ENCODE assay signal across 11 mouse cellular contexts in the genomic region with DNA sequence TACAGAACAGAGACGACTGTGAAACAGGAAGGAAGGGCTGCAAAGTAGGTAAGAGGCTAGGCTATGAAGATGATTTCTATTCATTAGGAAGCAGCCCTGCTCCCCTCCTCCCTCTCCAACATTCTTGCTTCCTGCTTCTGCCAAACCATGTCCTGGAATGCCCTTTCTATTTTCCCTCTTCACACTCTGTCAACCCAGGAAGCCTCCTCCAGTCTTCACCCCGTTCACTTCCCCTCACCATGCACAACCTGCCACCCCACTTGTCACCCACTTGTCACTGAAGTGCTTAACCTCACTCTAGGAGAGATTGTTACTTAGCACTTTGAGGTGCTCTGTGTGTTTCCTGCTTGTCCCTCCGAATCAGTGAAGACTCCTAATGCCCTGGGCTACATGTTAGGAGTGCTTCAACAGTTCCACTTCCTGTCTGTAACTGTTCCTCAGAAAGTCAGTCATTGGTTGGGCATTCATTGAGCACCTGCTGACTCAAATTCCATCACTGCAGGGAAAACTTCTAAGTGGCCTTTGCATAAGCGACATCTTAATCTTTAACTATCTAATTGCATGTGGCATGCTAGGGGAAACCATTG.
DNase-seq lines count a peak whose midpoint lies in the region; ATAC-seq and TF ChIP-seq lines count a peak whose summit lies in the region.
"Had no signal": no experiment of that assay in that cellular context is flagged by ENCODE, and none has a peak within 500 bp of the region (broad histone marks: within the 10 kb centered on the region; RNA-seq: fewer than 3 reads in every experiment).

No protein-coding gene starts in this region.

- H3K27ac ChIP-seq in heart, postnatal 0 days (ENCODE audit: low read depth) = no peak overlapping the region
- no peak overlapping the region for H3K27ac ChIP-seq in heart, embryonic 10.5 days
- H3K27ac ChIP-seq in hindbrain, embryonic 14.5 days = no peak overlapping the region
- H3K27ac ChIP-seq: gastrocnemius, adult 2 months; hindbrain, embryonic 12.5 days; limb, embryonic 15.5 days had no signal

- no peak for TF ChIP-seq EP300 in heart, postnatal 0 days (IDR thresholded peaks at IDR 0.05; ENCODE audit: low read depth)

- ATAC-seq in heart, postnatal 0 days (ENCODE audit: insufficient read depth, low read depth) = peak; percentile 30
- ATAC-seq in inflammation-experienced regulatory T-cells, adult 6 months = peak; percentile 67
- ATAC-seq in hindbrain, embryonic 14.5 days (ENCODE audit: low FRiP score) = no peak

- H3K27me3 ChIP-seq in heart, postnatal 0 days (ENCODE audit: control insufficient read depth, insufficient read depth, low read length) = no peaks in the 10 kb centered on the region
- H3K27me3 ChIP-seq in heart, embryonic 10.5 days (ENCODE audit: insufficient read depth, poor library complexity, severe bottlenecking) = peaks cover 19% of the 10 kb centered on the region; the same call in 1 of the 2 replicates
- no peaks in the 10 kb centered on the region for H3K27me3 ChIP-seq in hindbrain, embryonic 14.5 days (ENCODE audit: control insufficient read depth, insufficient read depth, low read length)
- H3K27me3 ChIP-seq: hindbrain, embryonic 12.5 days; limb, embryonic 15.5 days had no signal

- H3K36me3 ChIP-seq in heart, postnatal 0 days (replicated peaks; ENCODE audit: control insufficient read depth, insufficient read depth, low read length) = no peaks in the 10 kb centered on the region
- H3K36me3 ChIP-seq in heart, embryonic 10.5 days = no peaks in the 10 kb centered on the region
- H3K36me3 ChIP-seq in hindbrain, embryonic 14.5 days (replicated peaks; ENCODE audit: control insufficient read depth, insufficient read depth) = no peaks in the 10 kb centered on the region
- H3K36me3 ChIP-seq: hindbrain, embryonic 12.5 days; limb, embryonic 15.5 days had no signal

- no peak overlapping the region for H3K4me3 ChIP-seq in heart, postnatal 0 days (ENCODE audit: low read depth, low read length)
- no peak overlapping the region for H3K4me3 ChIP-seq in heart, embryonic 10.5 days
- no peak overlapping the region for H3K4me3 ChIP-seq in hindbrain, embryonic 14.5 days (replicated peaks; ENCODE audit: low read length)
- H3K4me3 ChIP-seq: gastrocnemius, adult 2 months; hindbrain, embryonic 12.5 days; limb, embryonic 15.5 days had no signal

- 0 out of 2 replicates have a peak, but pooled peaks cover 5% of the 10 kb centered on the region for H3K4me1 ChIP-seq in heart, postnatal 0 days (ENCODE audit: control insufficient read depth, insufficient read depth)
- no peaks in the 10 kb centered on the region for H3K4me1 ChIP-seq in heart, embryonic 10.5 days
- no peaks in the 10 kb centered on the region for H3K4me1 ChIP-seq in hindbrain, embryonic 14.5 days (replicated peaks; ENCODE audit: control insufficient read depth, insufficient read depth, low read length)
- H3K4me1 ChIP-seq: hindbrain, embryonic 12.5 days; limb, embryonic 15.5 days had no signal

- H3K4me2 ChIP-seq in heart, postnatal 0 days (ENCODE audit: low read depth, low read length) = no peak overlapping the region
- no peak overlapping the region for H3K4me2 ChIP-seq in hindbrain, embryonic 14.5 days (replicated peaks)
- H3K4me2 ChIP-seq: hindbrain, embryonic 12.5 days; limb, embryonic 15.5 days had no signal

- TF ChIP-seq CTCF in heart, postnatal 0 days (IDR thresholded peaks at IDR 0.05; ENCODE audit: low read depth) = no peak

- H3K9me3 ChIP-seq in heart, postnatal 0 days (replicated peaks; ENCODE audit: control insufficient read depth, low read length) = no peaks in the 10 kb centered on the region
- no peaks in the 10 kb centered on the region for H3K9me3 ChIP-seq in heart, embryonic 10.5 days
- no peaks in the 10 kb centered on the region for H3K9me3 ChIP-seq in hindbrain, embryonic 14.5 days (ENCODE audit: control insufficient read depth, low read length)
- H3K9me3 ChIP-seq: hindbrain, embryonic 12.5 days; limb, embryonic 15.5 days had no signal

- no peak for DNase-seq in heart, postnatal 0 days (ENCODE audit: low spot score)
- no peak for DNase-seq in heart, embryonic 10.5 days (ENCODE audit: low spot score)
- peak; percentile 15 for DNase-seq in T-cell, adult 2 months (ENCODE audit: low spot score)
- peak; percentile 72 for DNase-seq in lung, postnatal 25 days (ENCODE audit: low spot score)
- no peak for DNase-seq in left cerebral cortex, postnatal 36 days (ENCODE audit: low spot score in 2 of 2)
- no peak for DNase-seq in left cerebral cortex, adult 18-20 months (ENCODE audit: low spot score in 2 of 2)
- no peak for DNase-seq in hindbrain, embryonic 14.5 days (ENCODE audit: low spot score)
- DNase-seq: gastrocnemius, adult 2 months had no signal

- intact Hi-C loops in left cerebral cortex, postnatal 36 days (cut with DNase I) = no loop called here

- WGBS in heart, postnatal 0 days = 25% methylated on average over 4 of the region's 4 CpGs
- WGBS in heart, embryonic 10.5 days = 36% methylated on average over 4 of the region's 4 CpGs
- WGBS in hindbrain, embryonic 14.5 days = 77% methylated on average over 4 of the region's 4 CpGs

- H3K9ac ChIP-seq in heart, postnatal 0 days (replicated peaks; ENCODE audit: low read depth, low read length) = no peak overlapping the region
- H3K9ac ChIP-seq in hindbrain, embryonic 14.5 days = no peak overlapping the region
- H3K9ac ChIP-seq: hindbrain, embryonic 12.5 days; limb, embryonic 15.5 days had no signal

Comparison
In these comparisons a context has a peak if more than half of its experiments do, and no peak if none do; other contexts are left out.
1. DNase-seq: peak in T-cell, adult 2 months (single experiment) and lung, postnatal 25 days (single experiment); none in heart, postnatal 0 days (single experiment), heart, embryonic 10.5 days (single experiment), left cerebral cortex, postnatal 36 days (0 of 2), left cerebral cortex, adult 18-20 months (0 of 2) and hindbrain, embryonic 14.5 days (single experiment).